ENCODE assay signal across 8 mouse cellular contexts in the genomic region with DNA sequence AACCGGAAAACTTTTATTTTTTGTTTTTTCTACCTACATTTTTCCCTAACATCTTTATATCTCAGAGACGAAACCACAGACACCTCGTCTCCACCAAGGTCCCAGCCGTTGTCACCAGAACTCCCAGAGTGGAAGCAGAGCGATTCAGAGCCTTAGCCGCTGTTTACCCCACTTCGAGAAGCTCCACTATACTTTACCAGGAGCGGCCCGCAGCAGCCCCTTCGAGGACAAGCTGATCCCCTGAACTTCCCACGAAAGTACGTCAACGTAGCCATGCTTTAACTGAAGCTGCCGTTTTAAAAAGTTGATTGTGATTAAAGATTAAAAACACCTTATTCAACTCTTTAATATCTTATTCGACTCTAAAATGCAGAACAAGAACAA. TPM values are rescaled to one million over a fixed set of nuclear protein-coding genes. Genes with fewer than 3 reads are reported as not detected.
A peak's percentile ranks its signal among the peaks of the same experiment; 100 is the strongest.
DNase-seq lines count a peak whose midpoint lies in the region; ATAC-seq and TF ChIP-seq lines count a peak whose summit lies in the region.

No protein-coding gene starts in this region.

- peak overlapping the region; percentile 43 for H3K4me2 ChIP-seq in forebrain, embryonic 12.5 days
- H3K4me2 ChIP-seq in stomach, embryonic 15.5 days: peak overlapping the region; percentile 29

- 24% methylated on average over 15 of the region's 15 CpGs for WGBS in heart, adult 2 months
- WGBS in forebrain, embryonic 12.5 days: 28% methylated on average over 15 of the region's 15 CpGs
- under 1% methylated on average over 15 of the region's 15 CpGs for WGBS in liver, adult 2 months
- WGBS in stomach, embryonic 15.5 days: 29% methylated on average over 15 of the region's 15 CpGs

- no peaks in the 10 kb centered on the region for H3K4me1 ChIP-seq in heart, adult 2 months (ENCODE audit: control insufficient read depth, insufficient read depth, low read length)
- no peaks in the 10 kb centered on the region for H3K4me1 ChIP-seq in forebrain, embryonic 12.5 days
- H3K4me1 ChIP-seq in liver, adult 2 months (ENCODE audit: control insufficient read depth, insufficient read depth, low read length): no peaks in the 10 kb centered on the region
- H3K4me1 ChIP-seq in stomach, embryonic 15.5 days: no peaks in the 10 kb centered on the region

- TF ChIP-seq EP300 in heart, adult 2 months (IDR thresholded peaks at IDR 0.05; ENCODE audit: insufficient read depth, low read depth, low read length): no peak

- peak overlapping the region; percentile 67 for H3K27ac ChIP-seq in heart, adult 2 months
- no peak overlapping the region for H3K27ac ChIP-seq in forebrain, embryonic 12.5 days
- no peak overlapping the region for H3K27ac ChIP-seq in liver, adult 2 months (replicated peaks; ENCODE audit: insufficient read depth, low read depth, low read length)
- H3K27ac ChIP-seq in stomach, embryonic 15.5 days: peak overlapping the region; percentile 44; the same call in 1 of the 2 replicates

- peak; percentile 89 for ATAC-seq in forebrain, embryonic 12.5 days (ENCODE audit: low FRiP score)
- ATAC-seq in stomach, embryonic 15.5 days (ENCODE audit: insufficient read depth, low FRiP score, low read depth): peak; percentile 88

- no peak for TF ChIP-seq CTCF in heart, adult 2 months (IDR thresholded peaks at IDR 0.05)
- TF ChIP-seq CTCF in liver, adult 2 months (IDR thresholded peaks at IDR 0.05; ENCODE audit: low read depth, low read length): no peak

- H3K36me3 ChIP-seq in heart, adult 2 months (ENCODE audit: control insufficient read depth, insufficient read depth, low read length): peaks cover 1% of the 10 kb centered on the region; the same call in 1 of the 2 replicates
- no peaks in the 10 kb centered on the region for H3K36me3 ChIP-seq in forebrain, embryonic 12.5 days (replicated peaks)
- no peaks in the 10 kb centered on the region for H3K36me3 ChIP-seq in liver, adult 2 months (ENCODE audit: control insufficient read depth, insufficient read depth, low read length)
- H3K36me3 ChIP-seq in stomach, embryonic 15.5 days: no peaks in the 10 kb centered on the region

- H3K27me3 ChIP-seq in heart, adult 2 months (ENCODE audit: control insufficient read depth, insufficient read depth, low read length): no peaks in the 10 kb centered on the region
- peaks cover 31% of the 10 kb centered on the region for H3K27me3 ChIP-seq in forebrain, embryonic 12.5 days
- H3K27me3 ChIP-seq in liver, adult 2 months (ENCODE audit: control insufficient read depth, insufficient read depth, low read length): no peaks in the 10 kb centered on the region
- no peaks in the 10 kb centered on the region for H3K27me3 ChIP-seq in stomach, embryonic 15.5 days (replicated peaks)

- H3K9me3 ChIP-seq in forebrain, embryonic 12.5 days: no peaks in the 10 kb centered on the region
- H3K9me3 ChIP-seq in stomach, embryonic 15.5 days: no peaks in the 10 kb centered on the region

- no peaks in the 10 kb centered on the region for H3K79me2 ChIP-seq in heart, adult 2 months (replicated peaks; ENCODE audit: control insufficient read depth, insufficient read depth, low read length)
- no peaks in the 10 kb centered on the region for H3K79me2 ChIP-seq in liver, adult 2 months (ENCODE audit: control insufficient read depth, insufficient read depth, low read length)

- DNase-seq in heart, adult 2 months: no peak
- DNase-seq in heart, postnatal 4 days: no peak
- peak; percentile 28 for DNase-seq in ES-CJ7 (ENCODE audit: low read depth, low spot score)
- no peak for DNase-seq in liver, adult 2 months (ENCODE audit: extremely low read depth, low read depth, low spot score)
- no peak for DNase-seq in urinary bladder, adult 2 months (ENCODE audit: low spot score)
- DNase-seq in adipocyte (ENCODE audit: low spot score): no peak

- no peak for TF ChIP-seq POLR2A in heart, adult 2 months (IDR thresholded peaks at IDR 0.05; ENCODE audit: insufficient read depth, low read depth, low read length)
- TF ChIP-seq POLR2A in liver, adult 2 months (IDR thresholded peaks at IDR 0.05; ENCODE audit: extremely low read depth, insufficient read depth, low read length): no peak

- peak overlapping the region; percentile 58 for H3K9ac ChIP-seq in heart, adult 2 months (ENCODE audit: low read depth, low read length)
- peak overlapping the region; percentile 36; the same call in 1 of the 2 replicates for H3K9ac ChIP-seq in forebrain, embryonic 12.5 days
- H3K9ac ChIP-seq in liver, adult 2 months (ENCODE audit: low read depth, low read length): no peak overlapping the region
- no peak overlapping the region for H3K9ac ChIP-seq in stomach, embryonic 15.5 days

- intact Hi-C loops in heart, adult 2 months (cut with DNase I): loop anchor here (2.0 to 10.0 kb wide), 4 partner anchors 181 to 631 kb away; partner anchors contain the start of genes Cdkl5, Pdha1 and Phka2

- H3K4me3 ChIP-seq in heart, adult 2 months: peak overlapping the region; percentile 49
- H3K4me3 ChIP-seq in forebrain, embryonic 12.5 days (replicated peaks): peak overlapping the region; percentile 45
- peak overlapping the region; percentile 51 for H3K4me3 ChIP-seq in liver, adult 2 months (ENCODE audit: insufficient read depth, low read depth, low read length)
- peak overlapping the region; percentile 48 for H3K4me3 ChIP-seq in stomach, embryonic 15.5 days (replicated peaks)

RNA-seq across cellular contexts. Expression of gene Rs1, which starts 1.6 kb away (rescaled TPM):
- total RNA-seq in heart, adult 2 months (2021): under 1 TPM; 0.10 to 0.23 TPM
- polyA plus RNA-seq in heart, adult 2 months (2012; rRNA removed): 0.12 and 0.15 TPM in 2 replicates
- under 1 TPM in 1 of 2 experiments, not detected in 1; 0.20 TPM for total RNA-seq in heart, postnatal 4 days (2021)
- polyA plus RNA-seq in forebrain, embryonic 12.5 days (2016; fragmentation: Nextera tagmentation; extraction: Ambion mirVana): 0.09 and 0.10 TPM in 2 replicates
- total RNA-seq in liver, adult 2 months (2014; rRNA removed): not detected in 2 replicates
- polyA plus RNA-seq in liver, adult 2 months (2012; rRNA removed): not detected in 2 replicates
- 0.03 TPM in 1 of 2 replicates, not detected in the other for polyA plus RNA-seq in stomach, embryonic 15.5 days (2015; fragmentation: Nextera tagmentation; extraction: Ambion mirVana)
- 0.07 TPM in 1 of 2 replicates, not detected in the other for polyA plus RNA-seq in urinary bladder, adult 2 months (2012; rRNA removed)

RNA-seq across cellular contexts. Expression of gene Ppef1, which starts 30.7 kb away (rescaled TPM):
- total RNA-seq in heart, adult 2 months (2021): not detected
- polyA plus RNA-seq in heart, adult 2 months (2012; rRNA removed): 0.06 TPM in 1 of 2 replicates, not detected in the other
- total RNA-seq in heart, postnatal 4 days (2021): under 1 TPM in 1 of 2 experiments, not detected in 1; 0.16 TPM
- polyA plus RNA-seq in forebrain, embryonic 12.5 days (2016; fragmentation: Nextera tagmentation; extraction: Ambion mirVana): 0.64 and 0.66 TPM in 2 replicates
- not detected in 2 replicates for total RNA-seq in liver, adult 2 months (2014; rRNA removed)
- not detected in 2 replicates for polyA plus RNA-seq in liver, adult 2 months (2012; rRNA removed)
- 0.06 and 0.17 TPM in 2 replicates for polyA plus RNA-seq in stomach, embryonic 15.5 days (2015; fragmentation: Nextera tagmentation; extraction: Ambion mirVana)
- 0.03 TPM in 1 of 2 replicates, not detected in the other for polyA plus RNA-seq in urinary bladder, adult 2 months (2012; rRNA removed)

Comparison
In these comparisons a context has a peak if more than half of its experiments do, and no peak if none do; other contexts are left out.
1. H3K27ac ChIP-seq: peak in heart, adult 2 months (single experiment) and stomach, embryonic 15.5 days (single experiment); none in forebrain, embryonic 12.5 days (single experiment) and liver, adult 2 months (single experiment).
2. H3K9ac ChIP-seq: peak in heart, adult 2 months (single experiment) and forebrain, embryonic 12.5 days (single experiment); none in liver, adult 2 months (single experiment) and stomach, embryonic 15.5 days (single experiment).
3. Peak in every context shown above with its lines, with median percentiles within 50 percentile points of each other: H3K4me3 ChIP-seq.